Mouse (Mus musculus) left cerebral cortex, adult 18-20 months (tissue): Measurements from ENCODE around the gene Gemin2. TPM values are rescaled to one million over a fixed set of nuclear protein-coding genes. Genes with fewer than 3 reads are reported as not detected.
"Not testable (repeated sequence)": the region's sequence is repeated elsewhere in the genome, so short reads cannot be mapped to it uniquely, and the experiment has no call there.

Experiments used
- DNase-seq, 2 experiments: peaks; one replicate each; pipeline ENCODE4 v3.0.0; 2021 to 2022; ENCODE audit warnings: low spot score in 2 of 2, mixed read lengths in 1 of 2
- total RNA-seq, 2 experiments: library from RNA; stranded (reverse); gene quantifications; 2 replicates each; pipeline ENCODE4 v1.2.3; 2021

The Gemin2 gene
- total RNA-seq, 2 experiments from 2014 or later: 6.6 to 7.6 TPM

DNA sequence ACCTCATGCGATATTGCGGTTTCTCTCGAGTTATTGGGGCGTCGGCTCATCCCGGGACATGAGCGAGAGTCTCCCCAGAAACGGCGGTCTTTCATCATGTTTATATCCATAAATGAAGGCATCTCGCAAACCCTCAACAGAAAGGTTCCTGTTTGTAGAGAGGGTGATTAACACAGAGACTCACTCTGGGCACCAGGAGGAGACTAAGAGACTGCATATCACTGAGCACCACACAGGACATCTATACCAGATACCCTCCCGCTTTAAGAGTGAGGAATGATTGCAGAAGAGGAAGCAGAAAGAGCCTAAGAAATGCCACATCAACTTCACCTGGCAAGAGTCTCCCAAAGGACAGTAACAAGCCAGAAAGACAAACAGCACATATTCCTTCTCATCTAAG is 43.0 kb downstream of the Gemin2 start:
- DNase-seq: no peak

DNA sequence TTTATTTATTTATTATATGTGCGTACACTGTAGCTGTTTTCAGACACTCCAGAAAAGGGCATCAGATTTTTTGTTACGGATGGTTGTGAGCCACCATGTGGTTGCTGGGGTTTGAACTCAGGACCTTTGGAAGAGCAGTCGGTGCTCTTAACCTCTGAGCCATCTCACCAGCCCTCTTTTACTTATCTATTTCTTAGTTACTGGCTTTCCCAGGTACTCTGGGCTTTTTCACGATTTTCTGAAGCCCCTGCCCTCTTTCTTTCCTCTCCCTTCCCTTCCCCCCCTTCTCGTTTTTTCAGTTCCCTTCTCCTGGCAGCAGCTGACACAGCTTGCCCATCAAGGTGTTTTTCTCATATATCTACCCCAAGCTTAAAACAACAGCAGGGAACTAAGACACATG is 45.0 kb downstream of the Gemin2 start:
- DNase-seq: not testable (repeated sequence)

DNA sequence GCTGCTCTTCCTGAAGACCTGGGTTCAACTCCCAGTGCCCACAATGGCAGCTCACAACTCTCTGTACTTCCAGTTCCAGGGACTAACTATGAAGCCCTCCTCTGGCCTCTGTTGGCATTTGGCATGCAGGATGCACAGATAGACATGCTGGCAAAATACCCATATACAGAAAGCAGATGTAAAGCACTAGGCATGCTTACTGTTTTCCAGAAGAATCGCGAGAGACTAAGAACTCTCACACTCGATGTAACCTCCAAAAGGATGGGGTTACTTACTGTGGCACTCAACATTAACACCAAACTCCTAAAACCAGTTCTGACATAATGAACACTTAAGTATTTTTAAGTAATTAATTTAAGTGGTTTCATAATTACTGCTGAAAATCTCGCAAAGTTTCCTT is 47.1 kb downstream of the Gemin2 start:
- no peak for DNase-seq

DNA sequence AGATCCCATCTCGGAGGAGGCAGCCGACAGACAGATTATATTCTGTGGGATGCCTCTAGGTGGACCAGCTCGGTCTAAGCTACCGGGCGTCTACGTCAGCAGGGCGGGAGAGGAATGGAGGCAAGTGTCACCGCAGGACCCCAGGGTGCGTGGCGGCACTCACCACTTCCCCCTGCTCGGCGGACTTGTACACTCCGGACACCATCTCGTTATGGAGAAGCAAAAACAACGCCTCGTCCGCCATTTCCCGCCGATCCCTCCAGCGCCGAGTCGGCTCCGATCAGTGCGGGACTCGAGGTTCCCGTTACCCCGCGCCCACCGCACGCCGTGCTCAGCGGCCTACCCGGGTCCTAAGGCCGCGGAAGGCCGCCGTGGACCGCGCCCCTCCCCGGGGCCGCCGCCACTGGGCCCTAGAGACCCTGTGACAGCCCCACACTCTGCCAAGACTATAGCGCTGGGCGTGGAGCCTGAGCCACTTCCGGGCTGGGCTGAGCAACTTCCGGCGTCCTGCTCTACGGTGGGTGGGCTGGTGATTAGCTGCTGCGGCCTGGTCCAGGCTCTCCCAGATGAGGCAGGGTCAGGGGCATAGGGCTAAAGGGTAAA is 47.9 kb downstream of the Gemin2 start, which contains the start of gene Trappc6b:
TSS of gene Trappc6b (minus strand) at position 480 of the 603 bp plus-strand sequence.
- DNase-seq: peak; percentile 71 to 77

DNA sequence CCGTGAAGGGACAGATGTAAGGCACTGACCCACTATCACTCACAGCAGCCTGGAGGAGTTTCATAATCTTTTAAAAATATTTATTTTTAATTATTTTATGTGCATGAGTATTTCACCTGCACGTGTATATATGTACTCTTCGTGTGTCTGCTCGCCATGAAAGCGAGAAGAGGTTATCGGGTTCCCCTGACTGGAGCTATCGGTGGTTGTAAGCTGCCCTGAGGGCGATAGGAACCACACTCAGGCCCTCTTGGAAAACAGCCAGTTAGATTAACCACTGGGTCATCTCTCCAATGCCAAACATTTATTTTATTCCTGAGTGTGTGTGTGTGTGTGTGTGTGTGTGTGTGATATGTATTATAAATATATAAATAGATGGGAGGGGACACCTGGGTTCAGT is 51.6 kb downstream of the Gemin2 start:
- DNase-seq: no peak

DNA sequence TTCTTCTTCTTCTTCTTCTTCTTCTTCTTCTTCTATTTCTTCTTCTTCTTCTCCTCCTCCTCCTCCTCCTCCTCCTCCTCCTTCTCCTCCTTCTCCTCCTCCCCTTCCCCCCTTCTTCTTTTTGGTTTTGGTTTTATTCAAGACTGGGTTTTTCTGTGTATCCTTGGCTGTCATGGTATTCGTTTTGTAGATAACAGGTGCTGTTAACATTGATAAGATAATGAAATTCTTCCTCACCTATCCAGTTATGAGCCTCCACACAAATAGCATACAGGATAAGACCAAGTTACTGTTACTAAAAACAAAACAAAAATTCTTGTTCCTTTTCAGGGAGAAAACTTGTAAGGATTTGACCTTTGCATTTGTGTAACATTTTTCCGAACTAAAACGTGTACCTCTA is 52.6 kb downstream of the Gemin2 start:
- no peak for DNase-seq

DNA sequence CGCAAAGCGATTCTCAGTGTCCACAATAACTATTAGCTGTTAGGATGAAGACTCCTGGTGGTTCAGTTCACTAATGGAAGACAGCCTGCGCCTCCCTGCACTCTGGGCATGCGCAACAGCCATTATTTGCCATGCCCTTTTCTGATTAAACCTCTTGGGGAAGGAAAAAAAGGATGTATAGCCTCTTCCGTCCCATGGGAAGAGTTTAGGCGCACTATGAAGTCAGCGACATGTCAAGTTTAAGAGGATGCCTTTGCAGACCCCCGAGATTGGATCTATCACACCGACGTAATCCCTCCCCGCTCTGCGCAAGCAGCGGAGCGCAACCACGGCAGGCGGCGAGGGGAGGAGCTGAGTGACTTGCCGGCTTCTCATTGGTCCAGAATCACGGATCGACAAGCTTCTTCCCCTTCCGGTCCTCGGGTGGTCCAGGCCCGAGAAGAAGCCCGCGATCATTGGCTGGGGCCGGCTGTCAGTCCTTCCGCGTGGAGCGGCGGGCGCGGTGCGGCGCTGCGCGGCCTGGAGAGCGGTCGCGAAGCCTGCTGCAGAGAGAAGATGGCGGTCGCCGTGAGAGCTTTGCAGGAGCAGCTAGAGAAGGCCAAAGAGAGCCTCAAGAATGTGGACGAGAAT is 53.4 kb downstream of the Gemin2 start, which contains the start of gene Pnn:
TSS of gene Pnn (plus strand) at position 437 of the 630 bp plus-strand sequence.
- DNase-seq: peak; percentile 95 to 99

DNA sequence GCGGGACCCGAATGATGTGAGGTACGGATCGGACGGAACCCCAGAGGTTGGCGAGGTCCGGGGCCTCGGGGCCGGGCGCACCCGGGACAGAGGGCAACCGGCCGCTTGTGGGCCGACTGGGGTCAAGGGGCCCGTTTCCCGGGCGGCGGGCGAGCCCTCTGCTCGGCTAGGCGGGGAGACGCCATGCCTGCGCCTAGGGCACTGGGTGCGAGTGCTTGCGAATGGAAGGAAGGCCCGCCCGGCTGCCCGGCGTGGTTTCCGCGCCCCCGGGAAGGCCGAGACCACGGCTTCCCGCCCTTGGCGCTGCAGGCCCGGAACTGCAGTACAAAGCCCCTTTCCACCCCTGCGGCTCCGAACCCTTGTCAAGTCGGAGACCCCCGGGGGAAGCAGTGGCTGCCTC is 53.9 kb downstream of the Gemin2 start:
- no peak for DNase-seq

DNA sequence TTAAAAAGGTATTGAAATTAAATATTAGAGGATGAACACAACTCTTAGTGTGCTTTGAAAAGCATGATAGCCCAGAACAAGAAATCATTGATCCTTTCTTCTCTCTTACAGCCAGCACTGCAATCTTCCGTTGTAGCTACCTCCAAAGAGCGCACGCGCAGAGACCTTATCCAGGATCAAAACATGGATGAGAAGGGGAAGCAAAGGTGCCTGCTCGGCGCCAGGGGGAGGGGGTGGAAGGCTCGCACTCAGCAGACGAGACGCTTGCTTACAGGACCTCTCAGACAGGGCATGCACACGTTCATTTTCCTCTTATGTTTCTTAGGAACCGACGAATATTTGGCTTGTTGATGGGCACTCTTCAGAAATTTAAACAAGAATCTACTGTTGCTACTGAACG is 55.6 kb downstream of the Gemin2 start:
- DNase-seq: no peak

DNA sequence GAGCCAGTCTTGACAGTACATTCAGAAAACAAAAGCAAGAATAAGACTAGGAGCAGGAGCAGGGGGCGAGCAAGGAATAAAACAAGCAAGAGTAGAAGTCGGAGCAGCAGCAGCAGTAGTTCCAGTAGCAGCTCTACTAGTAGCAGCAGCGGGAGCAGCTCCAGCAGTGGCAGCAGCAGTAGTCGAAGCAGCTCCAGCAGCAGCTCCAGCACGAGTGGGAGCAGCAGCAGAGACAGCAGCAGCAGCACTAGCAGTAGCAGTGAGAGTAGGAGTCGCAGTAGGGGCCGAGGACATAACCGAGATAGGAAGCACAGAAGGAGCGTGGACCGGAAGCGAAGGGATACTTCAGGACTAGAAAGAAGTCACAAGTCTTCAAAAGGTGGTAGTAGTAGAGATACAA is 59.1 kb downstream of the Gemin2 start:
- DNase-seq: peak; percentile 23 to 47

DNA sequence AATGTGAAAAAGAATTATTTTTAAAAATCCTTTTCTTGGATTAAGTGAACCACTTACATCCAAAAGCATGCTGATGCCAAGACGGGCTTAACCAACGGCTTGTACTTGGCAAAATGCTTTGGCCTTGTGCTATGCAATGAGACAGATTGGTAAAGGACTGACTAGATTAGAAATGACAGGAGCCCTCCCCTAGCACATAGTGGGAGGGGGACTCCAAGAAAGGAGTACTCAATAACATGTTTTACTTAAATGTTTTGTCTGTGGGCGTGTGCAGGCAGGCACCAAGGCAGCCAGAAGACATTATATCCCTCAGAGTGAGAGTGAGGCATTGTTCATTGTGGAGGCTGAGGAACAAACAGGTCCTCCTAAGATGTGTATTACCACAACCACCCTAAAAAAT is 60.9 kb downstream of the Gemin2 start:
- DNase-seq: peak; percentile 13

DNA sequence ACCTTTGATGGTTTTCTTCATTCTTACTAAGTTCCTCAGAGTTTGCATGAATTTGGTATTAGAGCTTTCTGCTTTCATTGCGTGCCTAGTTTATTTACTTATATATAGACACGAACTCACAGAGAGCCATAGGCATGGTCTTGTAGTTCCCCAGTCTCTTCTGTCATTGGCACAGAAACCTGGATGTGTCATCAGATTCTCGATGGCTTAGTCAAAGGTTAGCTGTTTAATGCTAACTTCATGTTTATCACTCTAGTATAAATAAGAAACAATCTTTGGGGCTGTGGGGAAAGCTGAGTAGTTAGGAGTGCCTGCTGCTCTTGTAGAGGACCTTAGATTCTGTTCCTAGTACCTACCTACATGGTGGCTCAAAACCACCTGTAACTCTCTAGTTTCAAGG is 63.8 kb downstream of the Gemin2 start:
- no peak for DNase-seq

DNA sequence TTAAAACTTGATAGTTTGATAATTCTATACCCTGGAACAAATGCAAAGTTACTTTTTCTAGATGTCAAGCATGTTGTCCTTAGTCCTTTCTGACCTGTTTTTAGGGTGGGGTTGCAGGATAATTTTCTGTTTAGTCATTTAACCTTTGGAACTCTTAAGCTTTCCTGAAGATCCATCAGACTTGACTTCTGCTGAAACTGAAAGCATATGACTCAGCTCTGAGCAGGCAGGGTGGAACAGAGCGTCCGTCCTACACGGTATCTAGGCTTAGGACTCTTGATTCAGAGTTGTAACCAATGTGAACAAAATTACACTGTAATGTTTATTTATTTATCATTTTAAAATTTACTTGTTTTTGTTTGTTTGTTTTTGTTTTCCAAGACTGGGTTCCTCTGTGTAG is 64.7 kb downstream of the Gemin2 start:
- no peak for DNase-seq

Other genes with a start within 250 kb of the Gemin2 start
- 100 to 1,000 TPM; 102 to 108 TPM for gene Sec23a, start 1.4 kb upstream of the Gemin2 start, total RNA-seq
- gene Trappc6b, start 48.1 kb downstream of the Gemin2 start, total RNA-seq: 100 to 1,000 TPM; 121 to 135 TPM
- 10 to 100 TPM; 54.6 to 64.6 TPM for gene Pnn, start 53.5 kb downstream of the Gemin2 start, total RNA-seq
- gene Mia2, start 82.4 kb downstream of the Gemin2 start, total RNA-seq: 10 to 100 TPM; 38.5 to 44.4 TPM
- 10 to 100 TPM; 74.9 to 91.7 TPM for gene Fbxo33, start 206.3 kb downstream of the Gemin2 start, total RNA-seq